Mouse (Mus musculus): Measurements from ENCODE around the gene Klhl5. TPM values are rescaled to one million over a fixed set of nuclear protein-coding genes. Genes with fewer than 3 reads are reported as not detected.

Klhl5 gene
- total RNA-seq, 2 experiments from 2014 or later, result 12.0 to 13.8 TPM

- DNase-seq, result no peak
These were observed 9.9 kb upstream of the Klhl5 start for GRCm38 (mm10) chr5:65097457-65097856.

GRCm38 (mm10) chr5:65100002-65100401 is 7.3 kb upstream of the Klhl5 start:
- no peak for DNase-seq

DNA sequence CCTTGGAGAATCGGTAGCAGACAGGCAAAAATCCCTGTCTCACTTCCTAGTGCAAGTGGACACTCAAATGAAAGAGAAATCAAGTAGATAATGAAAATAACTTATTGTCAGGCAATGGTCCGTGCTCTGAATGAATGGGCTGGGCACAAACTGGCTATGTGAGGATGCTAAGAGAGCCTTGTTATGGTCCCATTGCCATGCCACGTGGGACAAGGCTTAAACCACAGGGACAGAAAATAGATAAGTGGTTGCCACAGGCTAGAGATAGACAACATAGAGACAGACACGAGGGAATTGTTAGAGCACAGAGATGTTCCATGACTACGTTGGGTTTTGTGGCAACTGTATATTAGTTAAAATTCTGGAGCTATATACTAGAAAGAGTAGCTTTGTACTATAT is 6.1 kb upstream of the Klhl5 start:
- no peak for DNase-seq

GRCm38 (mm10) chr5:65101621-65102020 is 5.7 kb upstream of the Klhl5 start:
- no peak for DNase-seq

DNA sequence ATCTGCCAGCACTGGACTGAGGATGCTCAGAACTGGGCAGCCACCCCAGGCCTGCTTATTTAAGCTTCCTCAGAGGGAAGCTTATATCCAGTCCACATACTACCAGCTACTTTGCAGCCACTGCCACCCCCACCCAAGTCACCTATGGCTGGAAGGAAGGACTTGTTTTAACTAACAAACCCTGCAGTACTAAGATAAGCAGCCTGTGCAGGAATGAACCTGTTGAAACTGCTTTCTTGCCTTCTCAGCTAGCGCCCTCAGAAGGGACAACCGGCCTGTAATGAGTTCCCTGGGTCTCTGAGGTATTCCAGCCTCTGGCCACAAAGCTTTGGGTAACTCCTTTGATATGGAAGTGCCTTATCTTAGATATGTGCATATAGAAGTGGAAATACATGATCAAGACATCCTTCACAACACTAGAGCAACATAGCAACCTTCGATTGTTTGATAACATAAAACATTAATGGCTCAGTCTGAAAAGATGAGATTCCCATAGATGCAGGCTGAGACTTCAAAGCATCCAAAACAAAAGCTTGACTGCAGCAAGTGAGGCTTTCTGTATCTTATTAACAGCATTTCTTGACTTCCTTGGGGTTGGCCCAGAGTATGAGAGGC is 5.2 kb upstream of the Klhl5 start:
- no peak for DNase-seq

DNA sequence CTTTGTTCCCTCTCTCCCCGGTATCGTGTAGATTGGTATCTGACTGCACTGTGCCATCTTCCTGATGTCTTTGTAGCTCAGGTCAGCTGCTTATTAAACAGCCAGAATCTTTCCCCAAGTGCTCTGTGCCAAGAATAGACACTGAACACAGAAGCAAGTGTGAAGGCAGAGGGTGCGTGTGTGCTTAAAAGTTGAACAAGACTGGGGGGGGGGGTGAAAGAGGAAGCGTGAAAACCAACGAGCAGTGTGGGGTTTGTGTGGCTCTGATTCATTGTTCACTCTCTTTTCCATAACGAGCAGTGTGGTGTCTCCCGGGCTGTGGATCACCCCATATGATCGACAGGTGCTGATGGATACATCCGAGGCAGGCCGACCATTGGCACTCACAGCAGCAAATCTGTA is 4.7 kb upstream of the Klhl5 start:
- no peak for DNase-seq

DNA sequence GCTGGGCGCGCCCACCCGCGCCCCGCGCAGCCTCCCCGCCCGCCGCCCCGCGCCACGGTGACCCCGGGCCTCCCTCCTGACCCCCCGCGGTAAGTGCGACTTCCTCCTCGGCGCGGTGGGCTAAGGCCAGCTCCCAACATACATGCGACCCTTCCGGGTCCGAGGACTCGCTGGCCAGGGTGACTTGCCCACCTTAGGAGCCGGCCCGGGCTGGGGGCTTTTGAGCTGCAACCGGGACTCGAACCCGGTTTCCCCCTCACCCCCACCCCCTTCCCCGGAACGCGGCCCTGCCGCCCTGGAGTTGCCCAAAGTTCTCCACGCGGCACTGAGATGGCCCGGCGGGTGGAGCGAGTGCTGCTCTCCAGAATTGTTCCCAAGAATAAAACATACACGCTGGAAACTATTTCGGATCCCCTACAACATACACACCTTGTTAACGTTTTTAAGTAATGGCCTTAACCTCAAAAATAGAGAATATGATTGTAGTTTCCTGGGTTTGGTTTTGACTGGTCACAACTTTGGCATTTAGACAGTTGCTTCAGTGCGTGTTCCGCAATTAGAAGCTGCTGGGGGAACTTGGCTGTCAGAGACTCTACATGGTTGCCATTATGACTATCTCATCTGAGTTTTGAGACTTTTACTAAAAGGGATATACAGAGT is 564 bp downstream of the Klhl5 start:
- DNase-seq, result peak; percentile 55 to 68

DNA sequence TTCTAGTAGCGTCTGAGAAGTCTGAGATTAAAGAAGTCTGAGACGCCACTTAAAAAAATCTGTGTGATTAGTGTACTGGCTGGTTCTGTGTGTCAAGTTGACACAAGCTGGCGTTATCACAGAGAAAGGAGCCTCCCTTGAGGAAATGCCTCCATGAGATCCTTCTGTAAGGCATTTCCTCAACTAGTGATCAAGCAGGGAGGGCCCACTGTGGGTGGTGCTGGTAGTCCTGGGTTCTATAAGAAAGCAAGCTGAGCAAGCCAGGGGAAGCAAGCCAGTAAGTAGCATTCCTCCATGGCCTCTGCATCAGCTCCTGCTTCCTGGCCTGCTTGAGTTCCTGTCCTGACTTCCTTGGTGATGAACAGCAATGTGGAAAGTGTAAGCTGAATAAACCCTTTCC is 4.9 kb downstream of the Klhl5 start:
- peak in 1 of 2 experiments; percentile 22 for DNase-seq

- peak; percentile 37 to 63 for DNase-seq
These were observed 6.0 kb downstream of the Klhl5 start for GRCm38 (mm10) chr5:65113323-65113722.

DNA sequence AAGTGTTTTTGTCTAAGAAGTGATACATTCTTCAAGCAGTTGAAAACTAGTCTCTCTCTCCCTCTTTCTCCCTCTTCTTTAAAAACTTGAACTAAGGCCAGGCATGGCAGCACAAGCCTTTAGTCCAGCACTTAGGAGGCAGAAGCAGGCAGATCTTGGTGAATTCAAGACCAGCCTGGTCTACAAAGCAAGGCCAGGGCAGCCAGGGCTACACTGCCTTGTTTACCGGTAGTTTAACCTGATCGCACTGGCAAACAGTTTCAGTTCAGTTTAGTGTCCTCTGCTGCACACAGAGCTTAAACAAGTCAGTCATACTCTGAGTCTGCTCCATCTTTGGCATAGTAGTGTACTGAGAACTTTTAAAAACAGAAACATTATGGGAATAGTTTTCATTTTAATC is 9.4 kb downstream of the Klhl5 start:
- DNase-seq, result no peak

DNA sequence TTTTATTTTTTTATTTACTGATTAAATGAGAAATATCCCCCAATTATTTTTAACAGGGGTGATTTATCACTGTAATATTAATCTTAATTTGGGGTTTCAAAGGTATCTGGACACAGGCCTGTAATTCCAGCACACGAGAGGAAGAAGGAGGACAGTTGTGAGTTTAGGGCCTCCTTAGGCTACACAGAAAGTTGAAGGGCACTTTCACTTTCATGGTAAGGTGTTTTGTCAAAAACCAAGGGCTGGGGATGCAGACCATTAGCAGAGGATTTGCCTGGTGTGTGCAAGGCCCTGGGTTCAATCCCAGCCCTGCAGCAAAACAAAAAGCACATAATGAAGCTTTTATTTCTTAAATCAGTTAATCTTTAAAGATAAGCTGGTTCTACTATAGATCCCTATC is 12.2 kb downstream of the Klhl5 start:
- DNase-seq, result no peak

- peak in 1 of 2 experiments; percentile 49 for DNase-seq
These were observed 12.6 kb downstream of the Klhl5 start for GRCm38 (mm10) chr5:65119918-65120317.

- no peak for DNase-seq
These were observed 15.3 kb downstream of the Klhl5 start for GRCm38 (mm10) chr5:65122616-65123015.

GRCm38 (mm10) chr5:65126137-65126536 is 18.8 kb downstream of the Klhl5 start:
- DNase-seq, result no peak

- DNase-seq, result no peak
These were observed 21.1 kb downstream of the Klhl5 start for GRCm38 (mm10) chr5:65128481-65128880.

DNA sequence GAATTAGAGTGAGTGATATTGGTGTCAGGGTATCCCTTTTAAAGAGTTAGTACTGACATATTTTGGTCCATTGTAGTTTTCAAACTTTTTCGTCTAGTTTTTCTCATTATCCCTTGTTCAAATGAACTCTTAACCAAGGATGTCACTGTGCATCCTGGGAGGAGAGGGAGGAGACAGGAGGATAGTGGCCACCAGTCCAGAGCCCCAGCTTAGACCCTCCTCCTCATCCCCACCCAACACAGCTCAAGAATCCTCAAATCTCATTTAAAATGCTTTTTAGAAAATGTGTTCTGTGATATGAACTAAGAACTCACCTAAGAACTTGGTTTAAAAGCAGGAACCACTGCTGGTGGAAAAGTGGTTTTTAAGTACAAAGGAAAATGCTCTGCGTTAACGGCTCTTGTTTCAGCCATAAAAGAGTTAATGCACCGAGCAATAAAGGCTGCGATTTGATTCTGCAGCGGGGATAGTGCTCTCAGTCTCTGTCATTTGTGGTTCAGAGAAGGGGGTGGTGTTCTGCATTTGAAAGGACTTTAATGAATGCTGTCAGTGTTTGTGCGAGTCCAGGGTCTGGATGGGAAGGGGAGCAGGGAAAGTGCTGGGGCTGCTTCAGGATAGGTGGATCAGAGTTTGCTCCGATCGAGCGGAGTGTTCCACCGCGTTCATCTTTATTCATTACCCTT is 23.3 kb downstream of the Klhl5 start:
- DNase-seq, result no peak

DNA sequence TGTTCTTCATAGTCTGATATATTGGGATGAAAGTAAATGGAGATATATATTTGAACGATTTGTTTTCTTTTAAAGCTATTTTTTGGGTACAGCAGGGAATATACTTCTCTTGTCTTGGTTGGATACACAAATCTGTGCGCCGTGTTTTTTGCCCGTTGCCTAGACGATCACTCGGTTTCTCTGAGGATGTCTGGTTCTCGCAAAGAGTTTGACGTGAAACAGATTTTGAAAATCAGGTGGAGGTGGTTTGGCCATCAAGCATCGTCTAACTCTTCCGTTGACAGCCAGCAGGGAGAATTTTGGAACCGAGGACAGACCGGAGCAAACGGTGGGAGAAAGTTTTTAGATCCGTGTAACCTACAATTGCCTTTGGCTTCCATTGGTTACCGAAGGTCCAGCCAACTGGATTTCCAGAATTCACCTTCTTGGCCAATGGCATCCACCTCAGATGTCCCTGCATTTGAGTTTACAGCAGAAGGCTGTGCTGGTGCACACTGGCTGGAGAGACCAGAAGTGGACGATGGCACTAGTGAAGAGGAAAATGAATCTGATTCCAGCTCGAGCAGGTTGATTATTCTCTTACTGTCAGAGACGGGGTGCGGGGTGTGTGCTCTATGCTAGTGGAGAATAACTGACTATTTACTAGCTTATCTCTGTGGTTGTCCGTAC is 24.0 kb downstream of the Klhl5 start:
- DNase-seq, result no peak

DNA sequence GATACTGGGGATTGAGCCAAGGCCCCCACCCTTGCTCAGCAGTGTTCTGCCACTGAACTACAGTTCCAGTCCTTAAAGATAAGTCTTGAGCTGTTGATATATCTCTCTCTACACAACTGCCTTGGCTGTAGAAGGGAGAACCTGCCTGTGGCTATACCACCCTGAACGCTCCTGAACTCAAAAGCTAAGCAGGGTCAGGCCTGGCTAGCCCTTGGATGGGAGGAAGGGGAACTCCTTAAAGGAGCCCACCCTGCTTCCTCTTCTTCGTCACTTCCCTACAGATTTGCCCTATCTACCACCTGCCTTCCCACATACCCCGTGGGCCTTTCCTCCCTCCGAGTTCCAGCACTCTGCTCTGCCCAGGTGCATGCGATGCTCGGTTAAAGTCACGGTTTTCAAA is 28.8 kb downstream of the Klhl5 start:
- DNase-seq, result no peak

DNA sequence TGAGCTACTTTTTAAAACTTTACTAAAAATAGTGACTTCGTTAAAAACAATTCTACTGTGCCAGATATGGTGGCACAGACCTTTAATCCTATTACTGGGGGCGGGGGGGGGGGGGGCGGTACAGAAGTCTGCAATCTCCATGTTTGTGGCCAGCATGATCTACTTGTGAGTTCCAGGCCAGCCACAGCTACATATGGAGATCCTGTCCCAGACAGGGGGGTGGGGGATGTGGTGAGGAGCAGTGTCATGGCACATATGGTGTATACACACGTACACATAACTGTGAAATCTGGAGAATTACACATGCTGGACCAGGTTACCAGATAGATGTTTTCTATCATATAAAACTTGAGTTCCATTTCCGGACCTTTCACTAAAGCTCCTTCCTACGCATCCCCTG is 29.7 kb downstream of the Klhl5 start:
- DNase-seq, result no peak

GRCm38 (mm10) chr5:65141242-65141641 is 33.9 kb downstream of the Klhl5 start:
- DNase-seq, result no peak

- DNase-seq, result no peak
These were observed 34.9 kb downstream of the Klhl5 start for GRCm38 (mm10) chr5:65142247-65142646.

DNA sequence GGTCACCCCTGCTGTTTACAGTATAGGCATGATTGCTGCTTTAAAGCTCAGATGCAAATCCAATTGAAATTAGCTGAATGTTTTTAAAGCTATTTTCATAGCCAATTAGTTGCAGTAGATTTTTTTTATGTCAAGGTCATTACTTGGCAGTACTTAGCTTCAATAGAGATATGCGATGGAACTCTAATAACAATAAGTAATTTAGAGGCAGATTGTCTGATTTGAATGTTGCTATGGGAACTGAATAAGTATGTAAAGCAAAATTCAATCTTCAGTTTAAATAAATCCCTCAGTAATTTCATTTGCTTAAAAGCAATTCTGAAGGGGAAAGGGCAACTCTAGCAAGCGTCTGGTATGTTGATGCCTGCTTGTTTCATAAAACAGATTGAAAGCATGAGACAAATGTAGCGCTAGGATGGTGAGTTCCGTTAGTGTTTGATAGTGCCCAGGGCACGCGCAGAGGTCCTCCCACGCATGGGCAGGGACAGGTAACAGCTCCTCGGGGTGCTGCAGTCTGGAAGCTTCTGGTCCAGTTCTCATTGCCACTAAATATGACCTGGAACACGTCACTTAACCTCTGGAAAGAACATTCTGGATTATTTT is 38.3 kb downstream of the Klhl5 start:
- DNase-seq, result no peak

DNA sequence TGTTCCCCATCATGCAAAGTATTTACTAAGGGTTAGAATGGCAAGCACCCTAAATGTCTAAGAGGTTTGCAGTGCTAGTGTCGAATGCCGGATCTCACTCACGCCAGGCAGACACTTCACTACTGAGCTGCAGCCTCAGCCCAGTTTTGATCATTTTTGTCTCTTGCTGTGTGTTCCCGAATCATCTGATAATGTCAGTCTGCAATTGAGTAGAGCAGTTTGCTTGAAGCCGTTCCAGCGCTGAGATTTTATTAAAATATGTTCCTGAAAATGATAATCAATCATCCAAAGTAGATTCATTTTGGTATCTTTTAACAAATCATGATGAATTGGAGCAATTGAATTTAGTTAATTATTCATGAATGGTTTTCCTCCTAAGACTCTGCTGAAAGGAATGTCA is 39.4 kb downstream of the Klhl5 start:
- no peak for DNase-seq

All from heart, adult 18-20 months (tissue).